Mouse (Mus musculus) kidney, adult 2 months (tissue): Measurements from ENCODE around the gene Adamts10. TPM values are rescaled to one million over a fixed set of nuclear protein-coding genes. Genes with fewer than 3 reads are reported as not detected.

Experiments
- DNase-seq: peaks from one replicate; pipeline ENCODE4 v3.0.0; 2021
- H3K27ac ChIP-seq: fragments of 200-500 bp; 2 replicates; pipeline ENCODE4 v1.5.1; 2012; ENCODE audit warnings: low read depth, low read length, control low read depth, inconsistent platforms; ENCODE audit not compliant: insufficient read depth
- H3K27me3 ChIP-seq: fragments of 200-500 bp; replicated peaks from 2 replicates; pipeline ENCODE4 v1.6.1; 2012; ENCODE audit warnings: mild to moderate bottlenecking, moderate library complexity, low read length, inconsistent platforms; ENCODE audit not compliant: control insufficient read depth, insufficient read depth
- H3K36me3 ChIP-seq: fragments of 200-500 bp; 2 replicates; pipeline ENCODE4 v1.6.1; 2012; ENCODE audit warnings: mild to moderate bottlenecking, moderate library complexity, low read length, inconsistent platforms; ENCODE audit not compliant: control insufficient read depth, insufficient read depth
- H3K4me1 ChIP-seq: fragments of 200-500 bp; 2 replicates; pipeline ENCODE4 v1.6.1; 2011; ENCODE audit warnings: low read length; ENCODE audit not compliant: control insufficient read depth, insufficient read depth
- H3K4me3 ChIP-seq: fragments of 200-500 bp; 2 replicates; pipeline ENCODE4 v1.5.1; 2011; ENCODE audit warnings: mild to moderate bottlenecking, low read depth, low read length, control low read depth; ENCODE audit not compliant: insufficient read depth
- CTCF ChIP-seq: fragments of 200-500 bp; conservative IDR thresholded peaks from 2 replicates; pipeline ENCODE4 v1.5.1; 2011; ENCODE audit warnings: low read depth, mild to moderate bottlenecking, control low read depth, low read length, moderate library complexity, mixed read lengths; ENCODE audit not compliant: insufficient read depth, insufficient read length
- POLR2A ChIP-seq: fragments of 200-500 bp; IDR thresholded peaks from one replicate; pipeline ENCODE4 v1.6.1; 2011; ENCODE audit warnings: low read depth, low read length, control low read depth
- WGBS: fragments of 180-500 bp; shearing (Covaris S2); methylation state at CpG from one replicate; pipeline ENCODE4 v1.1.7; 2018; 5-methylcytosine and 5-hydroxymethylcytosine counted together
- polyA plus RNA-seq: library from polyadenylated mRNA; depleted of rRNA; stranded (reverse); fragments of >200 nt; gene quantifications from 2 replicates; pipeline ENCODE4 v1.2.3, GENCODE M21; 2012

The Adamts10 gene
- polyA plus RNA-seq, 1 experiment, result 31.4 TPM

GRCm38 (mm10) chr17:33554536-33554935, 30.5 kb downstream of the Adamts10 start:
- Histone ChIP-seq H3K27me3 (no peaks in the 10 kb centered on the region), H3K4me1 (0 out of 2 replicates have a peak, but pooled peaks cover 2% of the 10 kb centered on the region), H3K4me3 (no peak overlapping the region), H3K36me3 (no peaks in the 10 kb centered on the region), H3K27ac (no peak overlapping the region)
- no peak for TF ChIP-seq POLR2A
- no peak for TF ChIP-seq CTCF
- DNase-seq, result no peak
- WGBS, result 100% methylated on average over 1 of the region's 1 CpGs

GRCm38 (mm10) chr17:33555223-33555855, 31.3 kb downstream of the Adamts10 start, which contains the start of gene Myo1f:
Gene Myo1f (plus strand): TSS chr17:33555707.
- Histone ChIP-seq H3K27ac (no peak within 1 kb of the TSS; the same call in 1 of the 2 replicates), H3K27me3 (no peaks in the 10 kb centered on the region), H3K4me1 (0 out of 2 replicates have a peak, but pooled peaks cover 2% of the 10 kb centered on the region), H3K36me3 (no peaks in the 10 kb centered on the region), H3K4me3 (no peak within 1 kb of the TSS)
- TF ChIP-seq POLR2A, result no peak
- no peak for TF ChIP-seq CTCF
- peak; percentile 29 for DNase-seq
- 33% methylated on average over 6 of the region's 6 CpGs for WGBS

GRCm38 (mm10) chr17:33557922-33558321, 33.9 kb downstream of the Adamts10 start:
- TF ChIP-seq CTCF (no peak), POLR2A (no peak)
- Histone ChIP-seq H3K4me1 (0 out of 2 replicates have a peak, but pooled peaks cover 2% of the 10 kb centered on the region), H3K36me3 (no peaks in the 10 kb centered on the region), H3K27ac (no peak overlapping the region), H3K4me3 (no peak overlapping the region), H3K27me3 (no peaks in the 10 kb centered on the region)
- 87% methylated on average over 4 of the region's 4 CpGs for WGBS
- DNase-seq, result no peak

GRCm38 (mm10) chr17:33563527-33564076, 39.6 kb downstream of the Adamts10 start:
- Histone ChIP-seq H3K36me3 (no peaks in the 10 kb centered on the region), H3K4me3 (no peak overlapping the region), H3K4me1 (0 out of 2 replicates have a peak, but pooled peaks cover 2% of the 10 kb centered on the region), H3K27me3 (no peaks in the 10 kb centered on the region), H3K27ac (peak overlapping the region; percentile 41; the same call in 1 of the 2 replicates)
- DNase-seq, result peak; percentile 29
- WGBS, result 79% methylated on average over 2 of the region's 2 CpGs
- no peak for TF ChIP-seq CTCF
- TF ChIP-seq POLR2A, result no peak

- H3K27me3 ChIP-seq, result no peaks in the 10 kb centered on the region
- DNase-seq, result no peak
- 50% methylated on average over 1 of the region's 1 CpGs for WGBS
- TF ChIP-seq POLR2A (no peak), CTCF (no peak)
- no peak overlapping the region for H3K4me3 ChIP-seq
- H3K36me3 ChIP-seq, result no peaks in the 10 kb centered on the region
- H3K27ac ChIP-seq, result no peak overlapping the region
- no peaks in the 10 kb centered on the region for H3K4me1 ChIP-seq
These were observed 40.6 kb downstream of the Adamts10 start for GRCm38 (mm10) chr17:33564599-33564998.

- H3K4me1 ChIP-seq, result no peaks in the 10 kb centered on the region
- DNase-seq, result no peak
These were observed 42.2 kb downstream of the Adamts10 start for GRCm38 (mm10) chr17:33566182-33566581.

GRCm38 (mm10) chr17:33584061-33584460, 60.1 kb downstream of the Adamts10 start:
- WGBS, result 76% methylated on average over 4 of the region's 4 CpGs

More at GRCm38 (mm10) chr17:33566182-33566581, 42.2 kb downstream of the Adamts10 start:
- WGBS, result 71% methylated on average over 2 of the region's 2 CpGs
- no peak overlapping the region for H3K27ac ChIP-seq
- TF ChIP-seq CTCF (no peak), POLR2A (no peak)
- H3K27me3 ChIP-seq, result no peaks in the 10 kb centered on the region
- no peaks in the 10 kb centered on the region for H3K36me3 ChIP-seq
- H3K4me3 ChIP-seq, result no peak overlapping the region

More at GRCm38 (mm10) chr17:33584061-33584460, 60.1 kb downstream of the Adamts10 start:
- no peak overlapping the region for H3K4me3 ChIP-seq
- H3K36me3 ChIP-seq, result no peaks in the 10 kb centered on the region
- TF ChIP-seq CTCF, result no peak
- no peak for TF ChIP-seq POLR2A
- H3K27ac ChIP-seq, result no peak overlapping the region
- DNase-seq, result no peak
- H3K4me1 ChIP-seq, result no peaks in the 10 kb centered on the region
- H3K27me3 ChIP-seq, result no peaks in the 10 kb centered on the region
